Mouse (Mus musculus) forebrain, postnatal 0 days (tissue): ENCODE results near the gene Hat1. TPM values are rescaled to one million over a fixed set of nuclear protein-coding genes. Genes with fewer than 3 reads are reported as not detected.

Source experiments
- ATAC-seq: fragments of 200-750 bp; cut with Nextera tagmentation; 2 replicates; pipeline ENCODE4 v1.8.0; 2017; ENCODE audit warnings: mild to moderate bottlenecking, moderate library complexity
- DNase-seq: peaks from one replicate; pipeline ENCODE4 v3.0.0-alpha.2; 2015
- H3K27ac ChIP-seq: fragments of 300-500 bp; sonication (generic); 2 replicates; pipeline ENCODE4 v1.5.1; 2014; ENCODE audit warnings: low read depth, mild to moderate bottlenecking, antibody characterized with exemption, low read length, moderate library complexity, mixed read lengths
- H3K27me3 ChIP-seq: fragments of 300-500 bp; sonication (generic); 2 replicates; pipeline ENCODE4 v1.6.1; 2014; ENCODE audit warnings: mild to moderate bottlenecking, low read length, mixed read lengths; ENCODE audit not compliant: insufficient read depth
- H3K36me3 ChIP-seq: fragments of 300-500 bp; sonication (generic); 2 replicates; pipeline ENCODE4 v1.6.1; 2014; ENCODE audit warnings: mild to moderate bottlenecking, moderate library complexity; ENCODE audit not compliant: insufficient read depth
- H3K4me1 ChIP-seq: fragments of 300-500 bp; sonication (generic); 2 replicates; pipeline ENCODE4 v1.6.1; 2014; ENCODE audit warnings: antibody characterized with exemption; ENCODE audit not compliant: insufficient read depth
- H3K4me2 ChIP-seq: fragments of 300-500 bp; sonication (generic); 2 replicates; pipeline ENCODE4 v1.6.1; 2014; ENCODE audit warnings: low read depth, mild to moderate bottlenecking, moderate library complexity
- H3K4me3 ChIP-seq: fragments of 300-500 bp; sonication (generic); 2 replicates; pipeline ENCODE4 v1.5.1; 2014; ENCODE audit warnings: low read depth, low read length, mixed read lengths
- H3K9ac ChIP-seq: fragments of 300-500 bp; sonication (generic); 2 replicates; pipeline ENCODE4 v1.6.1; 2014; ENCODE audit warnings: mild to moderate bottlenecking
- H3K9me3 ChIP-seq: fragments of 300-500 bp; sonication (generic); 2 replicates; pipeline ENCODE4 v1.6.1; 2016; ENCODE audit warnings: low read length
- CTCF ChIP-seq: sonication (generic); IDR thresholded peaks from 2 replicates; pipeline ENCODE4 v1.5.1; 2016; ENCODE audit warnings: antibody characterized with exemption, control low read depth, low read depth
- WGBS: fragments of 180-500 bp; shearing (Covaris S2); extraction: QIAGEN DNeasy Blood & Tissue Kit; methylation state at CpG from one replicate; pipeline ENCODE4 v1.1.7; 2014; 5-methylcytosine and 5-hydroxymethylcytosine counted together
- polyA plus RNA-seq: library from polyadenylated mRNA; unstranded; fragments of >200 nt; fragmentation: Nextera tagmentation; extraction: Ambion mirVana; gene quantifications from 2 replicates; pipeline ENCODE4 v1.2.1, GENCODE M21; 2015
- total RNA-seq: library from RNA; depleted of rRNA; stranded (reverse); fragments of >200 nt; gene quantifications from 2 replicates; pipeline ENCODE4 v1.2.3, GENCODE M21; 2014; rRNA removed

Gene Hat1
- total RNA-seq (24.2 and 27.1 TPM in 2 replicates), polyA plus RNA-seq (34.5 and 37.1 TPM in 2 replicates)

DNA sequence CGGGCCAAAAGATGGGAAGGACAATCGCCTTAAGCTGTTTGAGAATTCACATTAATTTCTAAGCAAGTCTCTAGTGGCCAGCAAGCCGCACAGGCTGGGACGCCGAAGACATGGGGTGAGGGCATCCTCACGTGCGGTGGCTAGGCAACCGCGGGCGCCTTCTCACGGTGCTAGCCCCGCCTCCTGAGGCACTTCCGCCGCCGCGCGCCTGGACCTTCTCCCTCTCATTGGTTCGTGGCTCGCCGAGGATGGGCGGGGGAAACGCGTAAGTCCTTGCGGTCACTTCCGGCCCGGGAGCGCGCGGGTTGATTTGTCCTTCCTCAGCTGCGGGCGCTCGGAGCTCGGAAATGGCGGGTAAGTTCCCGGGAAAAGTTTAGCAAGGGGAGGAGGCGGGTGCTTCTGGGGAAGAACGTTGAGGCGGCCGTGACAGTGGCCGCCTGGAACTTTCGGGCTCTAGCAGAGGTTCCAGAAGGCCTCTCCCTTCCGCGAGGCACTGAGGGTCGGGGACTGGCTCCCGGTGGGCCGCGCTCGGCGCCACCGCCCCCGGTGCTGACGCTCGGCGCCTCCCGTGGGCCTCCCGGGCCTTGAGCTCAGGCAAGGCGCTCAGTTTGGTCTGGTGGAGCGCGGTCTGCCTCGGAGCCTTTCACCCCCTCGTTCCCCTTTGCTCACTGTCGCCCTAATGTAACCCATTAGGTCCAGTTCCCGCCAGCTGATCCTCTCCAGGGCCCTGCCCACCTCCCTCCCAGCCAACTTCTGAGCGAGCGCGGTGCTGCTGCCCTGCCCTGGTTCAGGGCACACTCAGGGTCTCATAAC, at the start of gene Hat1:
Gene Hat1 (plus strand): TSS at position 8 of the 813 bp plus-strand sequence.
- Histone ChIP-seq H3K9me3 (no peaks in the 10 kb centered on the region), H3K27ac (peak within 1 kb of the TSS; percentile 50; the same call in 1 of the 2 replicates), H3K4me1 (no peaks in the 10 kb centered on the region), H3K4me2 (peak within 1 kb of the TSS; percentile 87), H3K4me3 (peak within 1 kb of the TSS; percentile 79), H3K9ac (peak within 1 kb of the TSS; percentile 57), H3K27me3 (no peaks in the 10 kb centered on the region), H3K36me3 (no peaks in the 10 kb centered on the region)
- 2% methylated on average over 63 of the region's 66 CpGs for WGBS
- no peak; the same call in 1 of the 2 replicates for TF ChIP-seq CTCF
- ATAC-seq (peak; percentile 100), DNase-seq (peak; percentile 95)

- 77% methylated on average over 5 of the region's 5 CpGs for WGBS
Observed at GRCm38 (mm10) chr2:71340126-71340525, 48.6 kb upstream of the Hat1 start.

DNA sequence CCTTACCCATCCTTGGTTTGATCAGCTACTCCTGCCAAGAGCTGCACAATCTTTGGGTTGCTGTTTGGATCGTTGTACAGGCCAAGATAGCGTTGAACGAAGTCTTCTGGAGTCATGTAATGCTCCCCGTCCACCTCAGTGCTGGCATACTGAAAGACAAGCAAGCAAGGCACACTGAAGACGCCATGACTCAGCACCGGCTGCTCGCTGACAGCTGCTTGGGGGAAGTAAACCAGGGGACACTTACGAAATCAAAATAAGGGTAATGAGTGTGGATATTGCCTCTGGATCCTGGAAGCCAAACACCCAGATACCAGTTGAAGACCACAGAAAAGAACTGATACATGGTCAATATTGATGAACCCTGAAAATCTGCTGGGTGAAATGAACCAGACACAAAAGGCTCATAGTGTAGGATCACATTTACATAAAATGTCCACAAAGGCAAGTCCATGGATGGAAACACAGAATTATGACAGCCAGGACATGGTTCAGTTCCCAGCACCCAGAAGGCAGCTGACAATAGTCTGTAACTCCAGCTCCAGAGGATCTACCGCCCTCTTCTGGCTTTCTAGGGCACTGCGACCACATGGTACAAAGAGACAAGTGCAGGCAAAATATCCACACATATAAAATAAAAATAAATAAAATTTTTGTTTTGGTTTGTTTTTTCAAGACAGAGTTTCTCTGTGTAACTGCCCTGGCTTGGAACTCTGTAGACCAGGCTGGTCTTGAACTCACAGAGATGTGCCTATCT, 44.7 kb upstream of the Hat1 start:
- Histone ChIP-seq H3K9me3 (no peaks in the 10 kb centered on the region), H3K4me3 (no peak overlapping the region), H3K36me3 (peaks cover 4% of the 10 kb centered on the region; the same call in 1 of the 2 replicates), H3K9ac (no peak overlapping the region), H3K4me1 (no peaks in the 10 kb centered on the region; the same call in 1 of the 2 replicates), H3K4me2 (no peak overlapping the region), H3K27ac (no peak overlapping the region), H3K27me3 (no peaks in the 10 kb centered on the region)
- DNase-seq, result no peak
- no peak for ATAC-seq
- TF ChIP-seq CTCF, result peak; percentile 18; the same call in 1 of the 2 replicates
- 94% methylated on average over 10 of the region's 10 CpGs for WGBS

More at GRCm38 (mm10) chr2:71340126-71340525, 48.6 kb upstream of the Hat1 start:
- H3K4me3 ChIP-seq, result no peak overlapping the region
- ATAC-seq (no peak), DNase-seq (no peak)
- no peak overlapping the region for H3K4me2 ChIP-seq
- H3K4me1 ChIP-seq, result no peaks in the 10 kb centered on the region; the same call in 1 of the 2 replicates
- no peak overlapping the region for H3K27ac ChIP-seq
- TF ChIP-seq CTCF, result no peak
- no peaks in the 10 kb centered on the region for H3K27me3 ChIP-seq
- H3K36me3 ChIP-seq, result peaks cover 9% of the 10 kb centered on the region; the same call in 1 of the 2 replicates
- no peaks in the 10 kb centered on the region for H3K9me3 ChIP-seq
- no peak overlapping the region for H3K9ac ChIP-seq

DNA sequence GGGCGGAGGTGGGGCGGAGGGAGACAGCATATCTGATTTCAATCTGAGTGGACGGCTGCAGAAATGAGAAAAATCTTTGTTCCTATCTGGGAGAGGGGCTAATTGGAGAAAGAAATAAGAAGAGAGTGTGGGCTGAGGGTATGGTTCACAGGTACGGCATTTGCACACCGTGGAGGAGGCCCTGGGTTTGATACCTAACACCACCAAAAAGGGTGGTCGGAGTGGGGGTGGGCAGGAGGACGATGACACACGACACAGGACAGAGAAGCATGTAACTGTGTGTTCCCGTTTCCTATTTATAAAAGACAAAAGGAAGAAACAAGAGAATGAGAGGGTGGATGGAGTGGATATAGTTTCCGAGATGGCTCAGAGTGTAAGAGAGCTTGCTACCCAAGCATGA, 41.6 kb upstream of the Hat1 start:
- Histone ChIP-seq H3K9ac (no peak overlapping the region), H3K27ac (no peak overlapping the region), H3K4me3 (no peak overlapping the region), H3K4me1 (no peaks in the 10 kb centered on the region), H3K9me3 (no peaks in the 10 kb centered on the region), H3K36me3 (peaks cover 4% of the 10 kb centered on the region; the same call in 1 of the 2 replicates), H3K4me2 (no peak overlapping the region), H3K27me3 (no peaks in the 10 kb centered on the region)
- TF ChIP-seq CTCF, result no peak
- ATAC-seq, result no peak
- 92% methylated on average over 10 of the region's 10 CpGs for WGBS
- DNase-seq, result no peak

DNA sequence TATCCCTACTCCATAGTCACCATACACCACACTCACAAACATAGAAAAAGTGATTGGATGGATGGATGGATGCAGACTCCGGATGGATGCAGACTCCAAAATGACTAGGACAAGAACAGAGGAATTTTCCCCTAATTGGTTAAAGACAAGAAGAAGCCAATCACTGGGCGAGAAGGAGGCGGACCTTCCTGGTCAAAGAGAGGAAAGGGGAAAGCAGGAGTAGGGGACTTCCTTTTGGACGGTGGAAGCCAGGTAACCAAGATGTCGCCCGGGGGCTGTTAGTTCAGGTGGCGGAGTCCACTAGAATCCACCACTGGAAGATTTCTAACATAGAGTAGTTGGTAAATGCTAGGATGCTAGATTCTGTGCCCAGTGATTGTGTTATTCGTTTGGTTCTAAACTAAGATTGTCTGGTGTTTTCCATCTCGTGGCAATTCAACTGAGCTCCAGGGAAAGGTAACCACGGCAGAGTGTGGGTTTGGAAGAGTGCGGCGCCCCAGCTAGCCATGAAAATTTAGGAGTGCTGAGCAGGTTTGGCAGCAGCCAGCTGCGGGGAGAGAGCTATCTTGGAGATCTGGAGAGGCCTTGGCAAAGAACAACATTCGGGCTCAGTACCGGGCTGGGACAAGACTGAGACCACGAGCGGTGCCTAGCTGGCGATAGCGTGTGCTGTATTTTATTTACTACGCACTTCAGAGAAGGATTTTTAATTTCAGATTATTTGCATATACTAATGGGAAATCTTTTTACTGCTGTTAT, 40.8 kb upstream of the Hat1 start:
- Histone ChIP-seq H3K36me3 (0 out of 2 replicates have a peak, but pooled peaks cover 4% of the 10 kb centered on the region), H3K4me2 (no peak overlapping the region), H3K27me3 (no peaks in the 10 kb centered on the region), H3K4me3 (no peak overlapping the region), H3K27ac (no peak overlapping the region), H3K9me3 (no peaks in the 10 kb centered on the region), H3K4me1 (no peaks in the 10 kb centered on the region), H3K9ac (no peak overlapping the region)
- TF ChIP-seq CTCF, result no peak
- 94% methylated on average over 20 of the region's 20 CpGs for WGBS
- ATAC-seq, result no peak
- DNase-seq, result no peak

- ATAC-seq (no peak), DNase-seq (no peak)
- H3K9me3 ChIP-seq, result no peaks in the 10 kb centered on the region
- TF ChIP-seq CTCF, result no peak
- H3K4me1 ChIP-seq, result no peaks in the 10 kb centered on the region
- H3K27ac ChIP-seq, result no peak overlapping the region
- H3K4me2 ChIP-seq, result no peak overlapping the region
- H3K36me3 ChIP-seq, result no peaks in the 10 kb centered on the region
- no peaks in the 10 kb centered on the region for H3K27me3 ChIP-seq
- 80% methylated on average over 2 of the region's 2 CpGs for WGBS
- H3K4me3 ChIP-seq, result no peak overlapping the region
- H3K9ac ChIP-seq, result no peak overlapping the region
Observed at GRCm38 (mm10) chr2:71349511-71349910, 39.2 kb upstream of the Hat1 start.
